Mouse (Mus musculus) hindbrain, embryonic 11.5 days (tissue): ENCODE results near the gene Sspn. TPM values are rescaled to one million over a fixed set of nuclear protein-coding genes. Genes with fewer than 3 reads are reported as not detected.

Experiments used
- ATAC-seq: fragments of 200-750 bp; cut with Nextera tagmentation; 2 replicates; pipeline ENCODE4 v1.8.0; 2017; ENCODE audit warnings: mild to moderate bottlenecking, moderate TSS enrichment, moderate library complexity; ENCODE audit not compliant: low FRiP score
- DNase-seq: peaks from one replicate; pipeline ENCODE4 v3.0.0-alpha.2; 2015; ENCODE audit warnings: low spot score
- H3K27ac ChIP-seq: fragments of 300-500 bp; sonication (generic); 2 replicates; pipeline ENCODE4 v1.5.1; 2014; ENCODE audit warnings: mild to moderate bottlenecking, low read depth, low read length
- H3K27me3 ChIP-seq: fragments of 300-500 bp; sonication (generic); 2 replicates; pipeline ENCODE4 v1.6.1; 2014; ENCODE audit warnings: mild to moderate bottlenecking, low read length, moderate library complexity, mixed read lengths; ENCODE audit not compliant: control insufficient read depth, insufficient read depth
- H3K36me3 ChIP-seq: fragments of 300-500 bp; sonication (generic); 2 replicates; pipeline ENCODE4 v1.6.1; 2014; ENCODE audit warnings: mild to moderate bottlenecking, low read length, moderate library complexity, mixed read lengths; ENCODE audit not compliant: control insufficient read depth, insufficient read depth
- H3K4me1 ChIP-seq: fragments of 300-500 bp; sonication (generic); replicated peaks from 2 replicates; pipeline ENCODE4 v1.6.1; 2014; ENCODE audit warnings: low read length, mixed read lengths; ENCODE audit not compliant: control insufficient read depth, insufficient read depth
- H3K4me2 ChIP-seq: fragments of 300-500 bp; sonication (generic); replicated peaks from 2 replicates; pipeline ENCODE4 v1.6.1; 2014; ENCODE audit warnings: mild to moderate bottlenecking, low read depth, low read length
- H3K4me3 ChIP-seq: fragments of 300-500 bp; sonication (generic); 2 replicates; pipeline ENCODE4 v1.5.1; 2014; ENCODE audit warnings: low read depth, low read length
- H3K9ac ChIP-seq: fragments of 300-500 bp; sonication (generic); 2 replicates; pipeline ENCODE4 v1.6.1; 2014; ENCODE audit warnings: low read depth, low read length
- H3K9me3 ChIP-seq: fragments of 300-500 bp; sonication (generic); 2 replicates; pipeline ENCODE4 v1.6.1; 2016; ENCODE audit warnings: low read length; ENCODE audit not compliant: control insufficient read depth
- WGBS: fragments of 180-500 bp; shearing (Covaris S2); extraction: QIAGEN DNeasy Blood & Tissue Kit; methylation state at CpG from one replicate; pipeline ENCODE4 v1.1.7; 2014; 5-methylcytosine and 5-hydroxymethylcytosine counted together
- polyA plus RNA-seq: library from polyadenylated mRNA; unstranded; fragments of >200 nt; fragmentation: Nextera tagmentation; extraction: Ambion mirVana; gene quantifications from 2 replicates; pipeline ENCODE4 v1.2.1, GENCODE M21; 2014

Gene Sspn
- polyA plus RNA-seq, 1 experiment from 2014 or later: 2.3 TPM

GRCm38 (mm10) chr6:145916401-145916800, 15.0 kb upstream of the Sspn start:
- DNase-seq: no peak
- Histone ChIP-seq H3K27me3 (no peaks in the 10 kb centered on the region), H3K27ac (no peak overlapping the region), H3K36me3 (no peaks in the 10 kb centered on the region), H3K9ac (no peak overlapping the region), H3K4me3 (no peak overlapping the region), H3K9me3 (no peaks in the 10 kb centered on the region), H3K4me2 (no peak overlapping the region), H3K4me1 (no peaks in the 10 kb centered on the region)
- 82% methylated on average over 6 of the region's 6 CpGs for WGBS
- no peak for ATAC-seq

DNA sequence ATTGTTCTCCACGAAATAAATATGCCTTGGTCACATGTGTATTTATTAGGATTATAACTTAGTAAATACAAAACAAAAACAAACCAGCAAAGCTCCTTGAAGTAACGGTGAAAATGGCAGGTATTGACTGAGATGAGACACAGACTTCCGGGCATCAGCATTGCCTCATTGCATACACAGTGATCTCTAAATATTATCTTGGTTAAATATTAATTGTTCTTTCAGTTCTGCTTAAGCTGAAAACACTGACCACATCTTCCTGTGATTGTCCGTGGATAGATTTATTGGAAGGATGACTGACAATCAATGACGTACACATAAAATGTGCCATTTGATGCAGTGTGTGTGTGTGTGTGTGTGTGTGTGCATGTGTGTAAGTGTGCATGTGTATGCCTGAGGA, 13.2 kb upstream of the Sspn start:
- H3K4me3 ChIP-seq: no peak overlapping the region

GRCm38 (mm10) chr6:145923594-145923993, 7.8 kb upstream of the Sspn start:
- H3K9ac ChIP-seq: no peak overlapping the region

More for the DNA sequence above, 13.2 kb upstream of the Sspn start:
- Histone ChIP-seq H3K27ac (no peak overlapping the region), H3K36me3 (no peaks in the 10 kb centered on the region), H3K4me2 (no peak overlapping the region), H3K9me3 (no peaks in the 10 kb centered on the region), H3K9ac (no peak overlapping the region), H3K4me1 (no peaks in the 10 kb centered on the region), H3K27me3 (no peaks in the 10 kb centered on the region)
- ATAC-seq (no peak), DNase-seq (no peak)
- WGBS: 87% methylated on average over 5 of the region's 5 CpGs

DNA sequence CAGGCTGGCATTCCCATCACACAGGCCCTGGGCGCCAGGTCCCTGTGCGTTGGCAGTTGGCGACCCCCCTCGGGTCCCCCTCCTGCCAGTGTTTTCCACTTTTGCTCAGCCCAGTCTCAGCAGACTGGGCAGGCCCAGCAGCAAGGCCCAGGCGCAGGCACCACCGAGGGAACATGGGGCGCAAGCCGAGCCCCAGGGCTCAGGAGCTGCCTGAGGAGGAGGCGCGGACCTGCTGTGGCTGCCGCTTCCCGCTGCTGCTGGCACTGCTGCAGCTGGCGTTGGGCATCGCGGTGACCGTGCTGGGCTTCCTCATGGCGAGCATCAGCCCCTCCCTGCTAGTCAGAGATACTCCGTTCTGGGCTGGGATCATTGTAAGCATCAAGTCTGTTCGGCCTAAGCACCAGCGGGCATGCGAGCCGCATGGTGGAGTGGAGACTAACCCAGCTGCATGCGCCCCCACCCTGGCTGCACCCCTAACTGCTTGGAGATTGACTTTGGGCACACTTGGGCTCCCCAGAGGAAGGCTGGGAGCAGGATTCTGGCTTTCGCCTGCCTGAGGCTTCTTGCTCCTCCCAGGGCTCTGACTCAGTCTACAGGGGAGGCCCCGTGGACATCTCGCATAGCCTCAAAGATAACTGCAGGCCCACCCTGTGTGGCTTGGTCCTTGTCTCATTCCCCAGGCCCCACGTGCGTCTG, 2.7 kb downstream of the Sspn start:
- peak overlapping the region; percentile 64 for H3K27ac ChIP-seq
- WGBS: 6% methylated on average over 28 of the region's 28 CpGs
- H3K4me3 ChIP-seq: peak overlapping the region; percentile 33
- H3K4me1 ChIP-seq: no peaks in the 10 kb centered on the region; the same call in 1 of the 2 replicates
- no peaks in the 10 kb centered on the region for H3K27me3 ChIP-seq
- H3K36me3 ChIP-seq: no peaks in the 10 kb centered on the region
- peak; percentile 83 for DNase-seq
- H3K4me2 ChIP-seq: peak overlapping the region; percentile 57
- peak; percentile 93 for ATAC-seq
- peak overlapping the region; percentile 64 for H3K9ac ChIP-seq
- no peaks in the 10 kb centered on the region for H3K9me3 ChIP-seq

More at GRCm38 (mm10) chr6:145923594-145923993, 7.8 kb upstream of the Sspn start:
- no peak overlapping the region for H3K27ac ChIP-seq
- H3K36me3 ChIP-seq: no peaks in the 10 kb centered on the region
- H3K4me1 ChIP-seq: no peaks in the 10 kb centered on the region
- H3K4me3 ChIP-seq: no peak overlapping the region
- H3K9me3 ChIP-seq: no peaks in the 10 kb centered on the region
- DNase-seq (no peak), ATAC-seq (no peak)
- no peaks in the 10 kb centered on the region for H3K27me3 ChIP-seq
- 89% methylated on average over 6 of the region's 6 CpGs for WGBS
- H3K4me2 ChIP-seq: no peak overlapping the region

- Histone ChIP-seq H3K9me3 (no peaks in the 10 kb centered on the region), H3K4me3 (no peak overlapping the region), H3K27ac (peak overlapping the region; percentile 64), H3K4me1 (no peaks in the 10 kb centered on the region; the same call in 1 of the 2 replicates), H3K4me2 (peak overlapping the region; percentile 57), H3K36me3 (no peaks in the 10 kb centered on the region), H3K27me3 (no peaks in the 10 kb centered on the region), H3K9ac (peak overlapping the region; percentile 64)
- 78% methylated on average over 9 of the region's 9 CpGs for WGBS
- no peak for DNase-seq
- peak; percentile 23; the same call in 1 of the 2 replicates for ATAC-seq
Observed at GRCm38 (mm10) chr6:145934697-145935240, 3.3 kb downstream of the Sspn start.

- H3K4me2 ChIP-seq: no peak overlapping the region
- DNase-seq (no peak), ATAC-seq (no peak)
- no peaks in the 10 kb centered on the region for H3K36me3 ChIP-seq
- H3K27ac ChIP-seq: no peak overlapping the region
- H3K4me1 ChIP-seq: no peaks in the 10 kb centered on the region; the same call in 1 of the 2 replicates
- H3K9me3 ChIP-seq: no peaks in the 10 kb centered on the region
- no peak overlapping the region for H3K9ac ChIP-seq
- no peaks in the 10 kb centered on the region for H3K27me3 ChIP-seq
- no peak overlapping the region for H3K4me3 ChIP-seq
- WGBS: 89% methylated on average over 2 of the region's 2 CpGs
Observed at GRCm38 (mm10) chr6:145935912-145936311, 4.5 kb downstream of the Sspn start.

GRCm38 (mm10) chr6:145936511-145936910, 5.1 kb downstream of the Sspn start:
- Histone ChIP-seq H3K36me3 (no peaks in the 10 kb centered on the region), H3K4me2 (no peak overlapping the region), H3K9me3 (no peaks in the 10 kb centered on the region), H3K4me3 (no peak overlapping the region), H3K9ac (no peak overlapping the region), H3K4me1 (no peaks in the 10 kb centered on the region; the same call in 1 of the 2 replicates), H3K27me3 (no peaks in the 10 kb centered on the region), H3K27ac (no peak overlapping the region)
- DNase-seq: no peak
- no peak for ATAC-seq
- WGBS: 94% methylated on average over 4 of the region's 4 CpGs

DNA sequence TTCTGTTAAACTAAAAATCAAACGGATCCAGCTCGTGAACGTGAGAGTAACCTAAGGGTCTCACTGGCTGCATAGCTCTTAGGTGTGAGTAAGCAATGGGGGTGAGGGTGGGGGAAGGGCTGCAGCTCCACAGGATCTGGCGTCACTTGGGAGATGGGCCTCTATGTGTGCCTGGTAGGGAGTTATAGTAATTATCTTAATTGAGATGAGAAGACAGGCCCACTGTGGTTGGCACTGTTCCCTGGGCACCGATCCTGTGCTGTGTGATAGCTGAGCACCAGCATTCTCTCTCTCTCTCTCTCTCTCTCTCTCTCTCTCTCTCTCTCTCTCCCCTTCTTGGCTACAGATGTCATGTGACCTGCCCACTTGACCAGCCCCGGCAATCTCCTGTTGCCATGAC, 9.4 kb downstream of the Sspn start:
- Histone ChIP-seq H3K9me3 (no peaks in the 10 kb centered on the region), H3K4me1 (no peaks in the 10 kb centered on the region), H3K4me2 (no peak overlapping the region), H3K4me3 (no peak overlapping the region), H3K36me3 (no peaks in the 10 kb centered on the region), H3K27me3 (no peaks in the 10 kb centered on the region), H3K9ac (no peak overlapping the region), H3K27ac (no peak overlapping the region)
- DNase-seq (no peak), ATAC-seq (no peak)
- 83% methylated on average over 6 of the region's 6 CpGs for WGBS
